Mouse (Mus musculus) thymus, postnatal 36 days (tissue): ENCODE data around the gene Cacna2d3.

Source experiments
- DNase-seq, 2 experiments: peaks; one replicate each; pipeline ENCODE4 v3.0.0; 2022; ENCODE audit warnings: mixed read lengths in 2 of 2

Cacna2d3 gene

GRCm38 (mm10) chr14:29238446-29238845, 483.2 kb downstream of the Cacna2d3 start:
- no peak for DNase-seq

- no peak for DNase-seq
These were observed 492.5 kb downstream of the Cacna2d3 start for GRCm38 (mm10) chr14:29228976-29229716.

DNA sequence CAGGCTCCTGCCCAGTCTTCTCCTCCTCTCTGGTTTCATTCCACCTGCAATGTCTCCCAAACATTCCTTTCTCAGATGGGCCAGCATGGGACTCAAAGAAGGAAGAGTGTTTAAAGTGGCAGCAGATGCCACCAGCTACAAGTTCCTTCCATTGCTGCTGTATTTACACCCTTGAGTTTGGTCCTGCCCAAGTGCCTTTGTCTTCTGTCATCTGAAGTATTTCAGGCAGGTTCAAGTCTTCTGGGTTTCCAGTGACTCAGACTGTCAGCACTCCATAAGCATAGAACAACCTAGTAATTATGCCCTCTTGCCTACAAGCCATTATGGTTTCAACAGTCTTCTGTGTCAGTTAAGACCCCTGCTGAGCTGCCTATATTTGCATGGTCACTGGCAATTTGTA, 493.2 kb downstream of the Cacna2d3 start:
- DNase-seq = no peak

DNA sequence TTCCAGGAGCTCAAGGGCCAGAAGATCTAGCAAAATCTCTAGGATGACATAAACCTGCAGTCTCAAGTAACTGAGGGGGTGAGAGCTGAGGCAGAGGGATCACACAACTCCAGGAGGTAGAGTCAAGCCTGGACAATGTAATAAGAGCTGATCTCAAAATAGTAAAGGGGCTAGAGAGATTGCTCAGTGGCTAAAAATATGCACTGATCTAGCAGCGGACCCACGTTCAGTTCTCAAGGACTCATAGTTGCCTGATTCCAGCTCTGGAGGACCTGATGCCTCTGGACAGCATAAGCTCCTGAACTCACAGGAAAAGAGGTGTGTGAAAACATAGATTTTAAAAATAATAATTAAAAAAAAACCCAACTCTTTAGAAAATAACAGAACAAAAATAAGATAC, 493.7 kb downstream of the Cacna2d3 start:
- DNase-seq = no peak

GRCm38 (mm10) chr14:29225754-29226365, 495.8 kb downstream of the Cacna2d3 start:
- DNase-seq = no peak

DNA sequence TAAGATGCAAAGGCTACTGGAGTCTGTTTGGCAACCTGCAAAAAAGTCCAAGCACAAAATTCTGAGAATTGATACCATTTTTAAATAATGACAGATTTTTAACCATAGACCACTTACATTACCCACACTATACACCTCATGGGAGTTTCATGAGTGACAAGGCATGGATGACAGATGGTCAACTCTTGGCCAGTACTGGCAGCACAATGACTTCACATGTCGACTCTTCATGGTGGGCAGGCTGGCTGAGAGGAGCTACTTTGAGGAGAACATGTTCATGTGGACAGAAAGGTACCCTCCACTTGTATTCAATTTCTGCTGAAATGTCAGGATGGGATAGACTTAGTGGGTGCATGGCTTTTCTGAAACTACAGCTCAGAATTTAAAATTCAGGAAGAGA, 498.7 kb downstream of the Cacna2d3 start:
- no peak for DNase-seq

DNA sequence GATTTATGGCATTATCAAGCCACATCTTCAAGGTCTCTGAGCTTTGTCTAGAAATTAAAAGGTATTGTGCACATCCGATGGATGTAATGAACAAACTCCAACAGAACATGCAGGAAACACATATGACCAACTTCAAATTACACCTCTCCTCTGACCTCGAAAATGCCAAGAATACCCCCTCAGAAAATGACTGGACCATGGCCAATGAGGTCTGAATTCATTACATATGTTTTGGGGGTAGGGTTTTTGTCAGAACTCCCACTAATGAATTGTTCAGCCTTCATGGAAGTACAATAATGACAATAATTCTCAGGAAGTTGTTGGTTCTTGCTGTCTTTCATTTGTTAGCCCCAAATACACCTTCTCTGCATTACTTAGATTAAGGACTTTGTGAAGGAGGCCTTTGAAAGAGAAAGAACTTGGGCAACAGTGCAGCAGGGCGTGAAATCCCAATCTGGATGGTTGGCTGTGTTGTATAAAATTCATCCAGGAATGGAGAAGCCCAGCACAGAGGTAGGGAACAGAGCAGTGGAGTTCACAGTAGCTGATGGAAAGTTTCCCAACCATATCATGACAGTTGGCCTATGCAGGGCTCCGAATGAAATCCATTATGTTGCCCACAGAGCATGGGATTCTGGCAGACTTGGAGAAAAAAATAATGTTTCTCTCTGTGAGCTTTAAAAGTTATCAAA, 499.3 kb downstream of the Cacna2d3 start:
- no peak for DNase-seq

DNA sequence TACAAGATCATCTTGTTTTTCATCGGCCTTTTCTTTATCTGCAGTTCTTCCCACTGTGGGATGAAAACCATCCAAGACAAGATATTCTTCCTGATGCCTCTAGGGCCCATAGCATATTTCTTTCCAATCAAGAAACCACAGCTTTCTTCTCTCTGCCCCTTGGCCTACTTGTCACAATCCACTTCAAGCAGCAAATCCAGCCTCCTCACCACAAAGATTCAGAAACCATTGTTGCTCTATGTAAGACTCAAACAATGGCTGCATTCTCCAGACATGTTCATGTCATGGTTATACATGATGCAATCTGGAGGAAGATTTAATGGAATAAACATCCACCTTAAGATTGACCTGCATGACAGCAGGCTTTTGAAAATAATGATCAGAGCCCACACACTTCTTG, 505.6 kb downstream of the Cacna2d3 start:
- no peak for DNase-seq

- DNase-seq = no peak
These were observed 516.7 kb downstream of the Cacna2d3 start for GRCm38 (mm10) chr14:29204967-29205268.

GRCm38 (mm10) chr14:29204236-29204966, 517.3 kb downstream of the Cacna2d3 start:
- DNase-seq = no peak

- no peak for DNase-seq
These were observed 525.5 kb downstream of the Cacna2d3 start for GRCm38 (mm10) chr14:29196171-29196570.

DNA sequence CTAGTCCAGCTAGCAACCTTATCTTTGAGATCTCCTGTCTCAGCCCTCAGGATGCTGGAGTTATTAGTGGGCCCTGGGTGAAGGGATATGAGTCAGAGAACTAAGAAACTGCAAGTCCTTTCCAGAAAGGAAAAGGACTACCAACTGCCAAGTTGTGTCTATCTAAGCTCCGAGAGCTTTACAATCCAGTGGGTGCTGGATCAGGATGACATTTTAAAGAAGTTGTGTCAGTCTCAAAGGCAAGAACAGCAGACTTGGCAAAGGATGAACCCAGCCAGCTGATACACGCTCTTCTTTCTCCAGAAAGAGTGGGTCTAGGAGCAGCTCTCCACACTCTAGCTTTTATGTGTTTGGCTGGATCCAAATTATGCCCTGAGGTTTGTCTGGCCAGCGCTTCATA, 530.2 kb downstream of the Cacna2d3 start:
- DNase-seq = no peak

- no peak for DNase-seq
These were observed 537.9 kb downstream of the Cacna2d3 start for GRCm38 (mm10) chr14:29183730-29184129.

- no peak for DNase-seq
These were observed 542.2 kb downstream of the Cacna2d3 start for GRCm38 (mm10) chr14:29179397-29179888.

- DNase-seq = no peak
These were observed 542.8 kb downstream of the Cacna2d3 start for GRCm38 (mm10) chr14:29178695-29179396.

- no peak for DNase-seq
These were observed 546.9 kb downstream of the Cacna2d3 start for GRCm38 (mm10) chr14:29174762-29175161.

DNA sequence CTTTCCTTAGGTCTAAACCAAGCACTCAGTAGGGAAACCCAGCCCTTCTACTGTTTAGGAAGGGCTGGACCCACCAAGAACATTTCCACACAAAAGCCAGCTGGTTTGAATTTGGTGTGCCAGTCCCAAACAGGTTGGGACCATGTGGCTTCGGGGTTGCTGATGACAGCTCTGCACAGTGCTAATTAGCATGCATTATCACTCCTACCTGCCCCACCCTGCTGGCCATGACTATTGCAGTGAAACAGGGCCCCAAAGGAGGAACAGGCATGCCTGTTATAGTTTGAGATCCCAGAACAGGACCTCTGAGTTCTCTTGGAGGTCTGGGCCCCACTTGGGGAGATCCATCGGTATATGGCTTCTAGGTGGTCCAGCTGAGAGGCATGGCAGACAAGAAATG, 549.5 kb downstream of the Cacna2d3 start:
- no peak for DNase-seq

GRCm38 (mm10) chr14:29164653-29165030, 557.0 kb downstream of the Cacna2d3 start:
- DNase-seq = no peak

DNA sequence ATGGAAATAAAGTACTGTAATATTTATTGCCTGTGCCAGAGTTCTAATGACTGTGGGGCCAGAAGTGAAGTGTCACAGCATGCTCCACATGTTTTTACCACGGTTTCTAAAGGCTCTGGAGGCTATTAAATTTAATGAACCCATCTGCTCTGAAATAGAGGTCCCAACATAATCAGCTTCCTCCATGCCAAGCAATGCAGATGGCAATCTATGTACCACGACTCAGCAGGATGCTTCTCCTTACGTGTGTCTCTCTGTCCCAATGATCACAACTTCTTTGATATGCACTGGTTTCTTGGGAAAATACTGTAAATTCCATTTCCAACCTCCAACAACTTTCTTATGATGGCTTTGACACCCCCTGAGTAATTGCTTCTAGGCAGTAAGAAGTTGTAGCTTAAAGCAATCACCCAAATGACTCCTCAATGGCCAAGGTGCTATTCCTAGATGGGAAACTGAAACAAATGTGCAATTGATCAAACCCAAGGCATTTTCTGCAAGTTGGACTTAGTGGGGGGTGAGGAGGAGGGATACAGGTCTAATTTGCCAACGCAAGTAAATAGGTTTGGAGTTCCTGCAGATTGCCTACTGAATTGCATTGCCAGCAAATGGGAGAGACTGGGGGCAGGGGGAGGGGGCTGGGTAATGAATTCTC, 557.5 kb downstream of the Cacna2d3 start:
- no peak for DNase-seq

- no peak for DNase-seq
These were observed 561.9 kb downstream of the Cacna2d3 start for GRCm38 (mm10) chr14:29159803-29160202.

DNA sequence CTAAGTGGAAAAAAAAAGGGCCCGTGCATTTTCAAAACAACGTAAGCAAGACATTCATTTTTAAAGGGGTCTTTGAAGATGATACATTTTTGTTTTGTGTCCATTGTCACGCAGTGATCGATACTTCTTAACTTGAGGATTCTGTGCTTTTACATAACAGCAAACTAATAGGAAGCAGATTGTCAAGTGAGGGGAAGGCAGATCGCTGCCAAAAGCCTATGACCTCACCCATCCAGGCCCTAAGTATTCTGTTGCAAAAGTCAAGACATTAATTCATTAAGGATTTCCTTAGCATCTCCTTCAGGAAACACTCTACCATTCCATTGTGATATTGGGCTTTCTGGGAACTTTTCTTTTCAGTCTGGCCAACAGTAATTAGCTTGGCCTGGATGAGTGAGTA, 564.6 kb downstream of the Cacna2d3 start:
- DNase-seq = no peak

DNA sequence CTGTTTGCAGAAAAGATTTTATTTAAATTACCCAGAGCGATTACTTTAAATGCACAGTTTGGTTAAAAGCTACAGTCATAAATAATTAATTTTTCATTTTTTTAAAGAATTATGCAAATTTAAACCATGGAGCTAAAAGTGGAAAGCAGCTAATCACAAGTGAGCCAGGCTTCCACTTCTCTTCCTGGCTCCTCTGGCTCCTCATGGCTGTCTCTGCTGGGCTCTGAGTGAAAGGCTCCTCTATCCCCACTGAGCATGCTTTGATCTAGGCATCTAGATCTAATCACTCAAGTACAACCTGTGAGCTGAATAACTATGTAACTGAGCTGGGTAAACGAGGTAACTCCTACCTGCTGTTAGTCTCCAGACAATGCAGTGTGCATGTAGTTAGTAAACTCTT, 577.5 kb downstream of the Cacna2d3 start:
- DNase-seq = no peak
